Mouse (Mus musculus) bone marrow macrophage, adult 2 months (primary cell): ENCODE measurements around the gene Opalin. TPM values are rescaled to one million over a fixed set of nuclear protein-coding genes. Genes with fewer than 3 reads are reported as not detected.

Source experiments
- H3K27ac ChIP-seq: 2 replicates; pipeline ENCODE4 v1.5.1; 2012; ENCODE audit warnings: low read depth, low read length; ENCODE audit not compliant: insufficient read depth
- H3K4me1 ChIP-seq: 2 replicates; pipeline ENCODE4 v1.6.1; 2012; ENCODE audit warnings: low read length; ENCODE audit not compliant: control insufficient read depth, insufficient read depth
- H3K4me3 ChIP-seq: 2 replicates; pipeline ENCODE4 v1.5.1; 2012; ENCODE audit warnings: mild to moderate bottlenecking, low read length, moderate library complexity; ENCODE audit not compliant: insufficient read depth
- CTCF ChIP-seq: IDR thresholded peaks from 2 replicates; pipeline ENCODE4 v1.5.1; 2012; ENCODE audit warnings: low read depth, mild to moderate bottlenecking, low read length, moderate library complexity
- POLR2A ChIP-seq: IDR thresholded peaks from 2 replicates; pipeline ENCODE4 v1.6.1; 2012; ENCODE audit warnings: mild to moderate bottlenecking, low read depth, low read length, borderline replicate concordance
- polyA plus RNA-seq: library from polyadenylated mRNA; stranded (reverse); fragments of >200 nt; gene quantifications from 2 replicates; pipeline ENCODE4 v1.2.4, GENCODE M21; 2012; ENCODE audit not compliant: missing spikeins, insufficient read depth, insufficient read length

The Opalin gene
- polyA plus RNA-seq, 1 experiment, result not detected

DNA sequence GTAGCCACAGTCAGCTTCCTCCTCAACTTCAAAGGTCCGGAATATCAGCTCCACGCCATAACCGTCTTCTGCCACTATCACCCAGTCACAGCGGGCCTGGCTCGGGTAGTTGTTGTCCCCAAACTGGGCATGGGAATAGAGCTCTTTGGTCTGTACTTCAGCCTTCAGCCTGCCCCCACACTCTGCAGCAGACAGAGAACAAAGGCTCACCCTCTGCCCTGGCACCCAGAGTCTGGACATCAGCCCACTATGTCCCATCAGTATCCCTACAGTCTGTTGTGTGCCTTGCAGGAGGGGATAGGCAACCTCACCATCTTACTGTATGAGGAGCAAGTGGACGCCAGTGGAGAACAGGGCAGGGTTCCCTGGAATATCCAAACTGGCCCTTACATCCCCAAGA is 9.4 kb upstream of the Opalin start:
- TF ChIP-seq POLR2A (no peak), CTCF (no peak)
- no peak overlapping the region for H3K4me3 ChIP-seq
- H3K27ac ChIP-seq, result no peak overlapping the region
- peaks cover 11% of the 10 kb centered on the region for H3K4me1 ChIP-seq

DNA sequence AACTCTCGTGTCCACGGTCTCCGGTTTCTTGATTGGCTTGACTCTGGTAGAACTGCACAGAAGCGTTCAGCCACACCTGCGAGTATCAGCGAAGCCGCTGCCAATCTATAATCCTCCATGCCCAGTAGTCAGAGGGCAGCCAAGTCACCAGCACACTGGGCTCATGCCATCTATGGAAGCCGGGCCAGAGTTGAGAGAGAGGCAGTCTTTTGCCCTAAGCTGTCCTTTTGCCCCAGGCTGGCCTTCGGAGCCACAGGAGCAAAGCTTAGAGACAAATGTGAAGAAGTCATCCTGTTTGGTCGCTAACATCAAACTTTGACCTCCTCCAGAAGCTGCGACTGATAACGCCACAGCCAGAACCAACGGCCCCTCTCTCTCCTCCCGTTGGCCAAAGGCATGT is 6.7 kb upstream of the Opalin start:
- TF ChIP-seq POLR2A, result no peak
- TF ChIP-seq CTCF, result no peak
- Histone ChIP-seq H3K4me3 (no peak overlapping the region), H3K4me1 (peaks cover 10% of the 10 kb centered on the region), H3K27ac (no peak overlapping the region)

DNA sequence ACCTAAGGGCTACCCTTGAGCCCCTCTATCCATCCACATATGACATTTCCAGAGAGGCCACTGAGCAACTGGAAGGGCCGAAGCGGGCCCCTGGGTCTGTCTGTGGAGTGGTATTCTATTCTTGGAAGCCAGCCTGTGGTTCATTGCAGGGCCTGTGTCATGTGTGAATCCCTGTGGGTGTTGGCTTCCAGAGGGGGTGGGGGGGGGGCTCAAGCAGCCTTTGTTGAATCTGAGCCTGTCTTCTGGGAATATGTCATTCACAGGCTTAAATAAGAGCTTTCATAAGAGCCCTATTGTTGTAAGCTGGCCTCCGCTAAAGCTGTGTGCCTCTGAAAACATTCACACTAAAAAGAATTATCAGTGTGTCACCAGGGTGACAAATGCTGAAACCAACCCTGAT is 4.7 kb upstream of the Opalin start:
- H3K27ac ChIP-seq, result no peak overlapping the region
- TF ChIP-seq CTCF, result no peak
- TF ChIP-seq POLR2A, result no peak
- no peak overlapping the region for H3K4me3 ChIP-seq
- H3K4me1 ChIP-seq, result no peaks in the 10 kb centered on the region

DNA sequence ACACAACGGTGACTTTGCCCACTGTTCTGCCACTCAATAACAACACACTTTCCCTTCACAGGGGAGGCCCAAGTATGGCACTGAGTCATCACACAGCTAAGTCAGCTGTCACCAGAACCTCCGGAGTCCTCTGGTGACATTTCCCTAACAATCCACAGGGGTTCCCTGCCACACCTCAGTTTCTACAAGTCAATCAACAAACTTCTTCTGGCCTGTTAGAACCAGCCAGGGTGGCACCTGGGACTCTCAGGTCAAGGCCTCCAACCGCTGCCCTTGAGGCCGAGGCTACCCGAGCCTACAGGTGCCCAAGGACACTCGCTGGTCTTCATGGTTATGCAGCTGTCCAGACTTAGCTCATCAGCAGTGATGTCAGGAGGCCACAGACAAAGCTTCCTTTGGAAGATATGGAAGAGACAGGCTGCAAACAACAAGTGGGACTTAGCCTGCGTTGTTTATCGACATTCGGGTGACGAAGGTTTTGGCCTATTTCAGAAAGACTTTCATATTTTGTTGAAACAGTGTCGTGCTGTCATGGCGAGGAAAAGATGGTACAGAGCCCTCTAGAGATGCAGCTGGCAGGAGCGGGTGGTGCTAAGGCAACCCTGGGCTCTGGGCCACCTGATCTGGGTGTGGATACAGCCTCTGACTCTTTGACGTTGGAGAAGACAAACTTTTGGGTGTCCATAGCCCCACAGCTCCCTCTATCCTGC is 3.0 kb downstream of the Opalin start:
- TF ChIP-seq POLR2A (no peak), CTCF (no peak)
- Histone ChIP-seq H3K27ac (no peak overlapping the region), H3K4me1 (no peaks in the 10 kb centered on the region), H3K4me3 (no peak overlapping the region)

DNA sequence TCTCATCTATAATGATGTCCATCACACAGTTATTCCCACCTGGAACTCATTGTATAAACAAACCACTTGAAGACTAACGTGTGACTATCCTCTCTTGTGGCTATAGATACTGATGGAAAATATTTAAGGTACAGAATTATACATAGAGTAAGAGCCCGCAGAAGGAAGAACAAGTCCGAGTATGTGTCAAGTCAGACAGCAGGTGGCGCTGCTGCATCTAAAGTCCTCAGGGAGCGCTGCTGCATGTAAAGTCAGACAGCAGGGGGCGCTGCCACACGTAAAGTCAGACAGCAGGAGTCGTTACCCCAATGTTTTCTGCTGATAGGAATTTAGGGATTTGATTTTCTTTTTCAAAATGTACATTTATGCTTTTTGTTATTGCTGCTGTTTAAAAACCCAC is 5.4 kb downstream of the Opalin start:
- Histone ChIP-seq H3K4me1 (no peaks in the 10 kb centered on the region), H3K27ac (no peak overlapping the region), H3K4me3 (no peak overlapping the region)
- TF ChIP-seq CTCF (peak; percentile 100), POLR2A (no peak)

DNA sequence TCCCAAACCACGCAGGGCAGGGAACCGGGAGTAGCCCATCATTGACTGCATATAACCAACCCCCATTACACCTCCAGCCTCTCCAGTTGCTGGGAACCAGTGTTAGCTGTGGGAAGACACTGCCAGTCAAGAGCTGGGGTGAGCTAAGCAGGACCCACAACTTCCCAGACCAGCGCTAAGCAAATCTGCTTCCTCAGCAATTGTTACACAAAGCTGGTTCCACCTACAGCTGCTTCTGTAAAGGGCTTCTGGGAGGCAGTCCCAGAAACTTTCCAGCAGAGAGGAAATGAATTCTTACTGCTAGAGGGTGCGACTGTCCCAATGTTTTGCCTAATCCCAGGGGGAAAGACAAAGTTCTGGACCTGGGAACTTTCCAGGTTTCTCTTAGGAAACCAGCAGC is 22.2 kb downstream of the Opalin start:
- Histone ChIP-seq H3K27ac (no peak overlapping the region), H3K4me1 (peaks cover 23% of the 10 kb centered on the region), H3K4me3 (no peak overlapping the region)
- TF ChIP-seq CTCF (no peak), POLR2A (no peak)

DNA sequence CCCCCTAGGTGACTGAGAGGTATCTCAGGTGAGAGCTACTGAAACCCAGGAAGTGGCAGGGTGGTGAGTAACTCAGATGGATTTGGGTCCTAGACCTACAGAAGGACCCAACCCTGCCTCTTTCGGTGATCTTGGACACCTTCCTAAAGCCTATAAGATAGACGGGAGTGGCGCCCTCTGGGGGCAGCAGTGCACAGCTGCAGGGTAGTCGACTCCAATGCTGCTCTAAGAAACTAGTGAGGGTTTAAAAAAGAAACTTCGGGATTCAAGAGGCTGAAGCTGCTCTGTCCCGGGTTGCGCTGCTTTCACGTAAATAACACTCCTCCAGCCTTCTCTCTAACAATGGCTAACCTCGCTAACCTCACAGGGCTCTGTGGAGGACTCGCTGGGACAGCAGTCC is 23.4 kb downstream of the Opalin start:
- Histone ChIP-seq H3K4me3 (no peak overlapping the region), H3K4me1 (peaks cover 23% of the 10 kb centered on the region), H3K27ac (no peak overlapping the region)
- peak; percentile 78 for TF ChIP-seq CTCF
- TF ChIP-seq POLR2A, result no peak

DNA sequence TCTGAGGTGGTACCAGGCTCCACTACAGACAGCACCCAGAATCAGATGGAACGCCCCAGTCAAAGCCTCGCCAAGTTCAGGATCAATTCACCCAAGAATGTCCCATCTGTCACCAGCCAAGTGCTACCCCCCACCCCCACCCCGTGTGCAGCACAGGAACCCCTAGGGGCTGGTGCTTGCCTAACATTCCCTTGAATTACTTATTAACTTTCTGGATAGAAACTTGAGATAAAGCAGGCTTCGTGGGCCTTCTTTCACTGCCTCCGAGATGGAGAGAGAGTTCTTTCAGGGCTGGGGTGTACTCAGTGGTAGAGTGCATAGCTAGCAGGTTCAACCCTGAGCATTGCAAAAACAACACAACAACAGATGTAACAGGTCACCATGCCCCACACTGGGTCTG is 24.7 kb downstream of the Opalin start:
- TF ChIP-seq CTCF (no peak), POLR2A (no peak)
- no peak overlapping the region for H3K27ac ChIP-seq
- peaks cover 15% of the 10 kb centered on the region for H3K4me1 ChIP-seq
- H3K4me3 ChIP-seq, result no peak overlapping the region

DNA sequence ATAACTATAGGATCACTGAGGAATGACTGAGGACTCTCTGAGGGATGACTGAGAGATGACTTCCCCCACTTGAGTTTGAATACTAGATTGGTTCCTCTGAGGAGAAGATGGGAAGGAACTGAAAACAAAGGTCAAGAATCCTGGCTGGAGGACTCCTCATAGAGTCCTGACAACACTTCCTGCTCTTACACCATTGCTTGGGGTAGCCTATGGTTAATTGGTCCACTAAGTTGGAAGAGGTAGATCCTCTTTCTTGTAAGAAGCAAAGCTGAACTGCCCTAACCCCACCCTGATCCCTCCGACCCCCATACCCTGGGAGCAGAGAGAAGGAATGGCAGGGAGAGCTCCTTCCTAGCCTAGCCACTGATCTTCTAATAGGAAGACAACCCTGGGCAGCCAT is 25.2 kb downstream of the Opalin start:
- Histone ChIP-seq H3K4me1 (peaks cover 11% of the 10 kb centered on the region), H3K4me3 (no peak overlapping the region), H3K27ac (no peak overlapping the region)
- no peak for TF ChIP-seq POLR2A
- no peak for TF ChIP-seq CTCF

DNA sequence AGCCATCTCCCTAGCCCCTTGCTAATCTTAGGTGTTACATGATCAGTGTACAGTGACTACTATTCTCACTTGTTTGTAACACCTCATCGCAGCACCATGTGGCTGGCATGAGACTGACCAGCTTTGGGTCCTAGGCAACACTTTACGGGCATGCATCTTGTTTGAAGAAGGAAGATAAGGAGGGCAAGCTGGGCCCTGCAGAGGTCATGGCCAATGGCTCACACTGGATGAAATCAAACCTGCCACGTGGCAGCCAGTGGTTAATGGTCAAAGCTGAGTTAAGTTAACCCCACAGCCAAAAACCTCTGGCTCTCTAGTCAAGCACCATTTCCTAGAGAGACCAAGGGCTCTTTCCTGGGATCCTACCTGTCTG is 28.7 kb downstream of the Opalin start:
- Histone ChIP-seq H3K4me1 (peaks cover 3% of the 10 kb centered on the region), H3K27ac (no peak overlapping the region), H3K4me3 (no peak overlapping the region)
- no peak for TF ChIP-seq POLR2A
- TF ChIP-seq CTCF, result no peak

DNA sequence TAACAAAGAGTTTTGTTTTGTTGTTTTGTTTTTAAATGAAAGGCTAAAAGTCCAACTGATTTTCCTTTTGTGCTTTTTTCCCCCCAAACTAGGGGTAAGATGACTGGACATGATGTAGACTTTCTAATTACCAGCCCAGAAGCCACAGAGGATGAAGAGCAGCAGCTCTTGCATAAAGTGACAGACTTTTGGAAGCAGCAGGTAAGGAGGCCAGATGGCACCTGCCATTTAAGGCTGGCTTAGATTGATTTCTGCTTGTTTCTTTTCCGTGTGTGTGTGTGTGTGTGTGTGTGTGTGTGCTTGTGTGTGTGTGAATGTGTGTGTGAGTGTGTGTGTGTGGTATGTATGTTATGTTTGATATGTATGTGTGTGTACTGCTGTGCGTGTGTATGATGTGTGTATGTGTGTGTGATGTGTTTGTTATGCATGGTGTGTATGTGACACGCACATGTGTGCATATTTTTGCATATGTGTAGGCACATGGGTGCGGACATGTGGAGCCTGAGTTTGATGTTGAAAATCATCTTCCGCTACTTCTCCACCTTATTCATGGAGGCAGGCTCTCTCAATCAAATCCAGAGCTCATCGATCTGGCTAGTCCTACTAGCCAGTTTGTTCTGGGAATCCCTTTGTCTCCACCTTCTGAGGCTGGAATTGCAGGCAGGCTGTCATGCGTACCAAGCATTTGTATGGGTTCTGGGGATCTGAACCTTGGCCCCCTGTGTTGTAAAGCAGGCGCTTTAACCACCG is 29.3 kb downstream of the Opalin start:
- Histone ChIP-seq H3K27ac (no peak overlapping the region), H3K4me3 (no peak overlapping the region), H3K4me1 (peaks cover 3% of the 10 kb centered on the region)
- no peak for TF ChIP-seq CTCF
- no peak for TF ChIP-seq POLR2A
